Mouse (Mus musculus): ENCODE results near the gene Eaf2.

DNA sequence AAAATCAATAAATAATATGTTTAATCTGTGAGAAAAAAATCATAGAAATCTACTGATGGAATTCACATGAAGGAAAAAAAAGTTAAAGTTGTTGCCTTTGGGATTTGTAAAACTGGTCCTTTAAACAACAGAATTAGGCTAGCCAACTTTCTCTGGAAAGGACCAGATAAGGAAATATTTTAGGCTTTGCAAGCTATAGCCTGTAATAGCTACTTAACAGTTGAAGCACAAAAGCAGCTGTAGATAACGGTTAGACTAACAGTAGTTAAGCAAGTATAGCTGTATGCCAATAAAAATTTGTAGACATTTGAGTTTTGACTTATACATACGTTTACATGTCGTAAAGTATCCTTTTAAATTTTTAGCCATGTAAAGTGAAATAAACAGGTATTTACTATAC, 11.2 kb downstream of the Eaf2 start:
- TF ChIP-seq EP300 (IDR thresholded peaks at IDR 0.05; ENCODE audit: insufficient read depth, low read depth, low read length) (no peak), CTCF (IDR thresholded peaks at IDR 0.05) (no peak)

All from heart, adult 2 months (tissue).